Mouse (Mus musculus) cerebellum, adult 2 months (tissue): Measurements from ENCODE around the gene Grik1. TPM values are rescaled to one million over a fixed set of nuclear protein-coding genes. Genes with fewer than 3 reads are reported as not detected.

Experiments
- DNase-seq, 2 experiments: peaks; one replicate each; pipeline ENCODE4 v3.0.0; 2021
- H3K27ac ChIP-seq: fragments of 200-500 bp; 2 replicates; pipeline ENCODE4 v1.5.1; 2012; ENCODE audit warnings: low read length, control low read depth, inconsistent platforms; ENCODE audit not compliant: insufficient read depth
- H3K27me3 ChIP-seq: fragments of 200-500 bp; 2 replicates; pipeline ENCODE4 v1.6.1; 2012; ENCODE audit warnings: inconsistent platforms, mild to moderate bottlenecking, low read length, moderate library complexity; ENCODE audit not compliant: control insufficient read depth, insufficient read depth
- H3K4me1 ChIP-seq: fragments of 200-500 bp; 2 replicates; pipeline ENCODE4 v1.6.1; 2011; ENCODE audit warnings: low read length; ENCODE audit not compliant: control insufficient read depth, insufficient read depth
- H3K4me3 ChIP-seq: fragments of 200-500 bp; replicated peaks from 2 replicates; pipeline ENCODE3; 2011; ENCODE audit warnings: mild to moderate bottlenecking, low read depth, low read length, control low read depth; ENCODE audit not compliant: insufficient read depth
- CTCF ChIP-seq: fragments of 200-500 bp; IDR thresholded peaks from 2 replicates; pipeline ENCODE4 v1.5.1; 2011; ENCODE audit warnings: low read depth, mild to moderate bottlenecking, control low read depth, low read length, moderate library complexity, borderline replicate concordance; ENCODE audit not compliant: insufficient read depth
- POLR2A ChIP-seq: fragments of 200-500 bp; IDR thresholded peaks from 2 replicates; pipeline ENCODE4 v1.6.1; 2011; ENCODE audit warnings: low read length, control low read depth, borderline replicate concordance; ENCODE audit not compliant: insufficient read depth
- WGBS: fragments of 180-500 bp; shearing (Covaris S2); methylation state at CpG from one replicate; pipeline ENCODE4 v1.1.7; 2018; 5-methylcytosine and 5-hydroxymethylcytosine counted together
- polyA plus RNA-seq: library from polyadenylated mRNA; depleted of rRNA; stranded (reverse); fragments of >200 nt; gene quantifications from 2 replicates; pipeline ENCODE4 v1.2.3, GENCODE M21; 2012

Grik1 gene
- polyA plus RNA-seq, 1 experiment, result 16.8 TPM

DNA sequence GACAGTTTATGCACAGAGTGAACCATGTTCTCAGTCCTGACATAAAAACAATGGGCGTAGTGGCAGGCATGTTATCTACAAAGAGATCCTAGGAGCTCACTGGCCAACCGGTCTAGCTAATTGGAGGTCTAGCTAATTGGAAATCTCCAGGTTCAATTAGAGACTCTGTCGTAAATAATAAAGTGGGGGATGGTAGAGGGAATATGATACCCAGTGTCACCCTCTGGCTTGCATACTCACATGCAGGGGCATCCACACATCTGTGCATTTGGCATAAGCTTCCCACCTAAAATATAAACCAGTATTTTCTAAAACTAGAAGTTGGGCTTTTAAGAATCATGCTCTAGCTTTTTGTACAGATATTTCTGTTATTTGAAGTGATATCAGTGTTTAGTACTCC is 229.1 kb downstream of the Grik1 start:
- TF ChIP-seq POLR2A, result no peak
- no peak for TF ChIP-seq CTCF
- H3K4me3 ChIP-seq, result no peak overlapping the region

DNA sequence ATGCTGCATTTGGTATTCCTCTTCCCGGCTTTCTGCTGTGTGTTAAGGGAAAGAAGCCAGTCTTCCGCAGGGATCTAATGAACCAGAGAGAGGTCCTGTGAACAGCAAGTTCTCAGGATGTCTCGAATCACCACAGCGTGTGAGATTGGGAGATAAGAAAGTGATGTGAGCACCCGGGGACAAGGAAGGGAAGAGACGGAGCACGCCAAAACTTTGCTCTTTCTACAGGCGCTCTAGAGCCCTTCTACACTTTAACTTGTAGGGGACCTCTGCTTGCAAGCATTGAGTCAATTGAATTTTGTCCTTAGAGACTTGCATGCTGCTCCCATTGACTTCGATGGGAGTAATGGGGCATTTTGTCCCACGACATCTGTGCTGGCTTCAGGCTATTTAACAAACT is 241.9 kb downstream of the Grik1 start:
- H3K4me1 ChIP-seq, result no peaks in the 10 kb centered on the region
- 86% methylated on average over 10 of the region's 10 CpGs for WGBS
- no peak for DNase-seq
- no peak overlapping the region for H3K27ac ChIP-seq
- H3K27me3 ChIP-seq, result no peaks in the 10 kb centered on the region
- H3K4me3 ChIP-seq, result no peak overlapping the region
- TF ChIP-seq POLR2A, result no peak
- no peak for TF ChIP-seq CTCF

More for the DNA sequence above, 229.1 kb downstream of the Grik1 start:
- Histone ChIP-seq H3K27ac (no peak overlapping the region), H3K27me3 (no peaks in the 10 kb centered on the region), H3K4me1 (no peaks in the 10 kb centered on the region)
- WGBS, result 86% methylated on average over 3 of the region's 3 CpGs
- DNase-seq, result no peak

DNA sequence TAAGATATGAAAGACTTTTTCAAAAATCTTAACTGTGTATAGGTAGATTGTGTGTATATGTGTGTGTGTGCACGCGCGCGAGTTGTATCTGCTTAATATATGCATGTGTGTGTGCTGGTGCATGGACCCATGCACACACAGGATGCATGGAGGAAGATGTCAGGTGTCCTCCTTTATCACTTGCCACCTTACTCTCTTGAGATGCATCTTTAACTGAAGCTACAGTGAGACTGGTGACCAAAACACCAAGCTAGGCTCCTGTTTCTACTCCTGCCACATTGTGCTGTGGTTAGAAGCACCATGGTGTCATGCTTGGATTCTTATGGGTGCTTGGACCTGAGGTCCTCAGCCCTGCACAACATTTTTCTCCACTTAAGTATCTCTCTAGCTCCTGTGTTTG is 245.7 kb downstream of the Grik1 start:
- Histone ChIP-seq H3K27ac (no peak overlapping the region), H3K27me3 (no peaks in the 10 kb centered on the region), H3K4me3 (no peak overlapping the region), H3K4me1 (no peaks in the 10 kb centered on the region)
- WGBS, result 97% methylated on average over 4 of the region's 4 CpGs
- TF ChIP-seq CTCF (no peak), POLR2A (no peak)
- DNase-seq, result no peak

DNA sequence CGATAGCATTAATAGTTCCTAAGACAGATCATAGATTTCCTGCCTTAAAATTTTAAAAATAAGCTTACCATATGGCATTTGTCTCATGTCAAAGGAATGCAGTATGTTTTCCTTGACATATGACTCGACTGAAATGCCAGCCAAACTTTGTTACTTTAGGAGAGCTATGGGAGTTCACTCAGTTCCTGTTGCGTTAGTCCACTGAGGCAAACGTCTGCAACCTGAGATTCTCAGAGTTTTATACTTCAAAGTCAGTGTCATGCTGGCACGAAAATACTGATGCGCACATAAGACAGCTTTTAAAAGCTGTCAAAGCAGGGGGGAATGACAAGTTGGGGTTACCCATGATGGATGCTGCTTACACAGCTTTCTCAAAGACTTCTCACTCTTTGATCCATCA is 247.6 kb downstream of the Grik1 start:
- Histone ChIP-seq H3K27me3 (no peaks in the 10 kb centered on the region), H3K4me1 (no peaks in the 10 kb centered on the region), H3K4me3 (no peak overlapping the region), H3K27ac (no peak overlapping the region)
- TF ChIP-seq CTCF (no peak), POLR2A (no peak)
- 61% methylated on average over 6 of the region's 6 CpGs for WGBS
- no peak for DNase-seq

DNA sequence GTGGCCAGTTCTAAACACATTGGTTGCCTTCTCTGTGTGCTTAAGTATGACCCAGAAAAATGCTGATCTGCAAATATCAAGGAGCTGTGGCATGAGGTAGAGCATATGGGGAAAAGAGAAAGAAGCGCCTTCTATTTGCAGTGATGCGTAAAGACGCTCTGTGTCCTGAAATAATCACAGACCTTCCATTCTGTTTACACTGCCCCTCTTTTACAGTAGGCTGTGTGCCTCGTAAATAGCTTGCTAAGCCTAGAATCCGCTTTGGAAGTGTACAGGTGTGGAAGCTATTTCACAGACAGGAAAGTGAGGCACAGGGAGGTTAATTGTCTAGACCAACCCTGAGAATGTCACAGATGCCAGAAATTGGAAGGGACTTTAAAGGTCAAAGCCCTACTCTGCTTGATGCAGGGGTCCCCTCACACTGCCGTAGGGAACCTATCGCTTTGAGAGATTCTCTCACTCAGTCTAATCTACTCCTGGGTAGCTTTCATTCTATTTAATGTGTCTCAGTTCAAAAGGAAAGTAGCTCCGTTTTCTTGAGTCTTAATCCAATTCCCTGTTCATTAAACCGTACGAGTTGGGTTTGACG is 251.5 kb downstream of the Grik1 start:
- Histone ChIP-seq H3K27me3 (no peaks in the 10 kb centered on the region), H3K27ac (no peak overlapping the region), H3K4me1 (no peaks in the 10 kb centered on the region), H3K4me3 (no peak overlapping the region)
- DNase-seq, result no peak
- TF ChIP-seq POLR2A (no peak), CTCF (no peak)
- WGBS, result 68% methylated on average over 11 of the region's 11 CpGs

DNA sequence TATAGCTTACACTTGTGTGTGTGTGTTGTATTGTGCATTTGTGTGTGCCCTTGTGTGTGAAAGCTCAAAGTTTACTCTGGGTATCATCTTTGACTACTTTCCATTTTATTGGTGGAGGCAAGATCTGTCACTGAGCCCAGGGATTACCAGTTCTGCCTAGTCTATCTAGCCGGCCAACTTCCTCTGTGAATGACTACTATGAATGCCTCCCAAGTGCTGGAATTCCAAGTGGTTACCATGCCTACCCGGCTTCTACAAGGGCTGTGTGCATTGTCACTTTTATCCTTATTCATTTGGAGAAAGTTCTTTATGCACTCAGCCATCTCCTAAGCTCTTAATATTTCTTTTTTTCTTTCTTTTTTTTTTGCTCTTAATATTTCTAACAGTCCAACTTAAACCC is 301.3 kb downstream of the Grik1 start:
- 16% methylated on average over 2 of the region's 2 CpGs for WGBS
- H3K4me1 ChIP-seq, result no peaks in the 10 kb centered on the region
- H3K27ac ChIP-seq, result no peak overlapping the region
- no peak for DNase-seq
- no peaks in the 10 kb centered on the region for H3K27me3 ChIP-seq
- no peak for TF ChIP-seq POLR2A
- no peak for TF ChIP-seq CTCF
- no peak overlapping the region for H3K4me3 ChIP-seq

DNA sequence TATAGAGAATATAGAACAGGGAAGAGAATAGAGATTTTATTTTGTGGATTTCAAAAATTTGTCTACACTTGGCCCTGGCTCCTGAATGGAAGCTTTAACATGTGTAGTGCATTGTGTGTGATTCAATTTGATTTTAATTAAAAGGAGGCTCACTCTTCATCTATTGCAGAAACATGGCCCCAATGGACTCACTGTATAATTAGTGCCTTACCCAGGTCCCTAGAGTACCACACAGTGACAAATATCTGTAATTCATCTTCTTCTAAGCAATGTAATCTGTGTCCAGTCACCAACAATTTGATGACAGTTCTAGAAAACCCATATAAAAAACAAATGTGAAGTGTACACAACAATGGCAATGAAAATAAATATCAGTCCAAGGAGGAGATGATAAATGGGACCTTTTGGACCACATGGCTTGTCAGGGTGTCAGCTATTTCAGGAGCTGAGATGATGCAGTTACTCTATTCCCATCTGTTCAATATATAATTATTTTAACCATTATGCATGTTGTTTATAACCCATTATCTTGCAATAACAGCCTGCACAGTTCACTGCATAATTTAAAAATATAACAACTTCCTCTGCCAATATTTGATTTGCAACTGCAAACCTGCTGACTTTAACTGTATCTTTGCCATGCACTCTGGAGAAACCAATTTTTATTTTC is 305.7 kb downstream of the Grik1 start:
- Histone ChIP-seq H3K4me1 (no peaks in the 10 kb centered on the region), H3K4me3 (no peak overlapping the region), H3K27ac (no peak overlapping the region), H3K27me3 (no peaks in the 10 kb centered on the region)
- DNase-seq, result no peak
- no peak for TF ChIP-seq POLR2A
- TF ChIP-seq CTCF, result no peak

DNA sequence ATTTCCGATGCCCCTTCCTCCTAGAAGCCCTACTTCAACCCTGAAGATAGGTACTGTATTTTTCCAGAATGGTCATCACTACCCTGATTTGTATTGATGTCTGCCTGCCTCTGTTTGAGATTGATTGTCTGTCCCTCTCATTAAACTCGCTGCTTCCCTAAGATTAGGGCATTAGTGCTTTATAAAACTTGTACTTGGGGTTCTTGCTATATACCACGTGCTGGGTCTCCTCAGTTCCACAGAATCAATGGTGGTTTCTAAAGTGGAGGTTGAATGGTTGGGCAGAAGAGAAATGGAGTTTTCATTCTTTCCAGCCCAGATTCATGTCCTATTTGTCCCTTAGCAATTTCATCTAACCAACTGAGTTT is 316.0 kb downstream of the Grik1 start:
- 73% methylated on average over 3 of the region's 3 CpGs for whole genome bisulfite sequencing
- Histone ChIP-seq H3K4me1 (no peaks in the 10 kb centered on the region), H3K4me3 (no peak overlapping the region), H3K27ac (no peak overlapping the region), H3K27me3 (no peaks in the 10 kb centered on the region)
- no peak for TF ChIP-seq CTCF
- TF ChIP-seq POLR2A, result no peak
- DNase-seq, result no peak
